Comparison of ENCODE assay signal across 21 mouse cellular contexts in the genomic region with DNA sequence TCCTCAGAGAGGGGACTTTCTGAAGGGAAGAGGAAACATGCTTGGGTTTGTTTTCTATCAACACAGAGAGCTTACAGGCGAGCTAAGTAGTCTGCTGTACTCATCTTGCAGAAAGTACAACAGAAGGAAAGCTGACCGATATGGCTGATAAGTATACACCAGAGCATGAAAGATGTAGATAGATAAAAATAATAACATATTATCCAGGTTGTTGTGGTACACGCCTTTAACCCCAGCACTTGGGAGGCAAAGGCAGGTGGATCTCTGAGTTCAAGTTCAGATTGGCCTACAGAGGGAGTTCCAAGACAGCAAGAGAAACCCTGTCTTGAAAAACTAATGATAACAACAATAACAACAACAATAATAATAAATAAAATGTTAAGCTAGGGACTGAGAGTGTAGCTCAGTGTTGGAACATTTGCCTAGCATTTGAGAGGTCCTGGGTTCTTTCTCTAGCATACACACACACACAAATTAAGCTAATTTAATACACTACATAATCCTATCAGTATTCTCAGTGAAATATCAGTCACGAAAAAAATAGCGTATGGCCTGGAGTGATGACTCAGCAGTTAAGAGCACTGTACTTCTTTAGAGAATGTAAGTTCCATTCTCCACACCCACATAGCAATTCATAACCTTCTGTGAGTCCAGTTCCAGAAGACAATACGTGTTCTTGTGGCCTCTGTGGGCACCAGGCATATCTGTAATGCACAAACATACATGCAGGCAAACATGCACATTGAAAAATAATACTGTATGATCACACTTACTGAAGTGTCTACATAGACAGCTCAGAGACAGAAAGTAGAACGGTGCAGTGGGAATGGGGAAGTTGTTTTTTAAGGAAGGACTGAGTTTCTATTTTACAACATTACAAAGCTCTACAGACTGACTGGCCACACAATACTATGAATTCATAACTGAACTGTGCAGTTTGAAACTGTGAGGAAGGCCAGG. TPM values are rescaled to one million over a fixed set of nuclear protein-coding genes. Genes with fewer than 3 reads are reported as not detected.
DNase-seq lines count a peak whose midpoint lies in the region; ATAC-seq and TF ChIP-seq lines count a peak whose summit lies in the region.
"Had no signal": no experiment of that assay in that cellular context is flagged by ENCODE, and none has a peak within 500 bp of the region (broad histone marks: within the 10 kb centered on the region; RNA-seq: fewer than 3 reads in every experiment).

No protein-coding gene starts in this region.

- H3K36me3 ChIP-seq in spleen, adult 2 months (ENCODE audit: control insufficient read depth, insufficient read depth, low read length), result peaks cover 5% of the 10 kb centered on the region
- H3K36me3 ChIP-seq in liver, embryonic 15.5 days (replicated peaks), result peaks cover 8% of the 10 kb centered on the region; the same call in 1 of the 2 replicates
- peaks cover 10% of the 10 kb centered on the region for H3K36me3 ChIP-seq in forebrain, embryonic 13.5 days (ENCODE audit: poor library complexity, severe bottlenecking)
- peaks cover 11% of the 10 kb centered on the region for H3K36me3 ChIP-seq in forebrain, embryonic 10.5 days (replicated peaks)

- no peak for TF ChIP-seq POLR2A in spleen, adult 2 months (IDR thresholded peaks at IDR 0.05; ENCODE audit: low read depth, low read length)
- no peak for TF ChIP-seq POLR2A in bone marrow, adult 2 months (IDR thresholded peaks at IDR 0.05; ENCODE audit: borderline replicate concordance, control insufficient read depth, low read depth, low read length)

- H3K27ac ChIP-seq in spleen, adult 2 months (ENCODE audit: insufficient read depth, low read length), result peak overlapping the region; percentile 60
- H3K27ac ChIP-seq in bone marrow, adult 2 months (ENCODE audit: control insufficient read depth, insufficient read depth, low read depth, low read length, poor library complexity), result peak overlapping the region; percentile 16; the same call in 1 of the 2 replicates
- H3K27ac ChIP-seq in liver, embryonic 15.5 days (replicated peaks), result peak overlapping the region; percentile 79
- no peak overlapping the region for H3K27ac ChIP-seq in forebrain, embryonic 13.5 days
- no peak overlapping the region for H3K27ac ChIP-seq in forebrain, embryonic 10.5 days
- H3K27ac ChIP-seq: intestine, embryonic 15.5 days; lung, embryonic 15.5 days had no signal

- no peaks in the 10 kb centered on the region for H3K27me3 ChIP-seq in spleen, adult 2 months (ENCODE audit: control insufficient read depth, insufficient read depth, low read length)
- H3K27me3 ChIP-seq in liver, embryonic 15.5 days, result no peaks in the 10 kb centered on the region
- H3K27me3 ChIP-seq in forebrain, embryonic 13.5 days, result no peaks in the 10 kb centered on the region
- peaks cover 7% of the 10 kb centered on the region; the same call in 1 of the 2 replicates for H3K27me3 ChIP-seq in forebrain, embryonic 10.5 days (ENCODE audit: poor library complexity, severe bottlenecking)
- H3K27me3 ChIP-seq: intestine, embryonic 15.5 days; lung, embryonic 15.5 days; neural tube, embryonic 13.5 days had no signal

- H3K4me3 ChIP-seq in spleen, adult 2 months (ENCODE audit: extremely low read depth, insufficient read depth, insufficient read length), result no peak overlapping the region
- H3K4me3 ChIP-seq in bone marrow, adult 2 months (replicated peaks; ENCODE audit: control insufficient read depth, low read depth, low read length), result no peak overlapping the region
- H3K4me3 ChIP-seq in liver, embryonic 15.5 days (replicated peaks), result no peak overlapping the region
- no peak overlapping the region for H3K4me3 ChIP-seq in forebrain, embryonic 13.5 days
- H3K4me3 ChIP-seq in forebrain, embryonic 10.5 days, result no peak overlapping the region
- H3K4me3 ChIP-seq: heart, embryonic 10.5 days; limb, embryonic 10.5 days; neural tube, embryonic 13.5 days had no signal

- no peak overlapping the region; the same call in 1 of the 2 replicates for H3K9ac ChIP-seq in liver, embryonic 15.5 days
- no peak overlapping the region for H3K9ac ChIP-seq in forebrain, embryonic 13.5 days
- H3K9ac ChIP-seq: intestine, embryonic 15.5 days; lung, embryonic 15.5 days; neural tube, embryonic 13.5 days had no signal

- peak overlapping the region; percentile 31 for H3K4me2 ChIP-seq in liver, embryonic 15.5 days
- H3K4me2 ChIP-seq in forebrain, embryonic 13.5 days, result no peak overlapping the region

- no peak for TF ChIP-seq CTCF in spleen, adult 2 months (IDR thresholded peaks at IDR 0.05; ENCODE audit: extremely low read depth, insufficient read depth, insufficient read length, insufficient replicate concordance)
- no peak for TF ChIP-seq CTCF in bone marrow, adult 2 months (IDR thresholded peaks at IDR 0.05; ENCODE audit: control insufficient read depth, insufficient read depth, low read length)

- peak in 1 of 2 experiments; percentile 3 for DNase-seq in spleen, adult 2 months (ENCODE audit: low read depth in 1 of 2, low spot score in 2 of 2)
- no peak for DNase-seq in spleen, adult 12 weeks (ENCODE audit: low spot score)
- DNase-seq in forebrain, embryonic 10.5 days (ENCODE audit: extremely low spot score, low spot score), result no peak
- DNase-seq in kidney, adult 9 months, result no peak
- DNase-seq: cerebellum, adult 18-20 months; heart, postnatal 36 days; kidney, postnatal 36 days; layer of hippocampus, postnatal 36 days; midbrain, embryonic 14.5 days; thymus, adult 18-20 months had no signal

- H3K4me1 ChIP-seq in spleen, adult 2 months (ENCODE audit: control insufficient read depth, insufficient read depth, insufficient read length), result peaks cover 35% of the 10 kb centered on the region
- H3K4me1 ChIP-seq in bone marrow, adult 2 months (ENCODE audit: control insufficient read depth, insufficient read depth, low read length), result peaks cover 12% of the 10 kb centered on the region
- H3K4me1 ChIP-seq in liver, embryonic 15.5 days (replicated peaks), result peaks cover 75% of the 10 kb centered on the region
- peaks cover 28% of the 10 kb centered on the region for H3K4me1 ChIP-seq in forebrain, embryonic 13.5 days
- H3K4me1 ChIP-seq in forebrain, embryonic 10.5 days, result peaks cover 38% of the 10 kb centered on the region

- no peak for ATAC-seq in liver, embryonic 15.5 days (ENCODE audit: insufficient read depth)
- no peak for ATAC-seq in forebrain, embryonic 13.5 days
- ATAC-seq: activated CD4-positive, CD25-positive, alpha-beta regulatory T cell, adult 4 months; forebrain, embryonic 14.5 days; intestine, embryonic 15.5 days had no signal

- 31% methylated on average over 7 of the region's 7 CpGs for WGBS in spleen, adult 2 months
- WGBS in bone marrow, adult 2 months, result 23% methylated on average over 7 of the region's 7 CpGs
- 25% methylated on average over 7 of the region's 7 CpGs for WGBS in liver, embryonic 15.5 days (ENCODE audit: insufficient replicate concordance)
- 85% methylated on average over 7 of the region's 7 CpGs for WGBS in forebrain, embryonic 13.5 days
- WGBS in forebrain, embryonic 10.5 days, result 89% methylated on average over 7 of the region's 7 CpGs

- no peaks in the 10 kb centered on the region for H3K9me3 ChIP-seq in liver, embryonic 15.5 days (replicated peaks)
- no peaks in the 10 kb centered on the region for H3K9me3 ChIP-seq in forebrain, embryonic 13.5 days (replicated peaks)
- no peaks in the 10 kb centered on the region for H3K9me3 ChIP-seq in forebrain, embryonic 10.5 days
- H3K9me3 ChIP-seq: heart, embryonic 10.5 days; intestine, embryonic 15.5 days; limb, embryonic 10.5 days; lung, embryonic 15.5 days; neural tube, embryonic 13.5 days had no signal

RNA-seq across cellular contexts. Expression of a gene that starts 3.0 kb away (rescaled TPM):
- polyA plus RNA-seq in spleen, adult 2 months (2012; rRNA removed), result 85.3 and 99.6 TPM in 2 replicates
- polyA plus RNA-seq in bone marrow, adult 2 months (2011; ENCODE audit: insufficient read depth, insufficient read length, low replicate concordance, missing spikeins), result 22.0 and 53.5 TPM in 2 replicates
- 35.8 and 38.3 TPM in 2 replicates for polyA plus RNA-seq in liver, embryonic 15.5 days (2015; fragmentation: Nextera tagmentation; extraction: Ambion mirVana)
- polyA plus RNA-seq in forebrain, embryonic 13.5 days (2015; fragmentation: Nextera tagmentation; extraction: Ambion mirVana), result 73.7 and 75.9 TPM in 2 replicates
- polyA plus RNA-seq in forebrain, embryonic 10.5 days (2016; fragmentation: Nextera tagmentation; extraction: Ambion mirVana), result 55.2 and 56.5 TPM in 2 replicates

RNA-seq across cellular contexts. Expression of a gene that starts 16.9 kb away (rescaled TPM):
- 0.09 and 0.11 TPM in 2 replicates for polyA plus RNA-seq in spleen, adult 2 months (2012; rRNA removed)
- polyA plus RNA-seq in bone marrow, adult 2 months (2011; ENCODE audit: insufficient read depth, insufficient read length, low replicate concordance, missing spikeins), result not detected in 2 replicates
- not detected in 2 replicates for polyA plus RNA-seq in liver, embryonic 15.5 days (2015; fragmentation: Nextera tagmentation; extraction: Ambion mirVana)
- 0.04 TPM in 1 of 2 replicates, not detected in the other for polyA plus RNA-seq in forebrain, embryonic 13.5 days (2015; fragmentation: Nextera tagmentation; extraction: Ambion mirVana)
- polyA plus RNA-seq in forebrain, embryonic 10.5 days (2016; fragmentation: Nextera tagmentation; extraction: Ambion mirVana), result not detected in 2 replicates
- polyA plus RNA-seq: activated CD4-positive, CD25-positive, alpha-beta regulatory T cell, adult 4 months; forebrain, embryonic 14.5 days; heart, embryonic 10.5 days; intestine, embryonic 15.5 days; limb, embryonic 10.5 days; lung, embryonic 15.5 days; midbrain, embryonic 14.5 days; neural tube, embryonic 13.5 days had no signal

RNA-seq across cellular contexts. Expression of a gene that starts 21.1 kb away (rescaled TPM):
- polyA plus RNA-seq in spleen, adult 2 months (2012; rRNA removed), result 1.9 and 2.2 TPM in 2 replicates
- 0.29 and 0.60 TPM in 2 replicates for polyA plus RNA-seq in bone marrow, adult 2 months (2011; ENCODE audit: insufficient read depth, insufficient read length, low replicate concordance, missing spikeins)
- 0.13 TPM in 2 replicates for polyA plus RNA-seq in liver, embryonic 15.5 days (2015; fragmentation: Nextera tagmentation; extraction: Ambion mirVana)
- 0.09 and 0.13 TPM in 2 replicates for polyA plus RNA-seq in forebrain, embryonic 13.5 days (2015; fragmentation: Nextera tagmentation; extraction: Ambion mirVana)
- not detected in 2 replicates for polyA plus RNA-seq in forebrain, embryonic 10.5 days (2016; fragmentation: Nextera tagmentation; extraction: Ambion mirVana)
- polyA plus RNA-seq: embryonic facial prominence, embryonic 14.5 days; heart, embryonic 10.5 days had no signal

RNA-seq across cellular contexts. Expression of a gene that starts 22.9 kb away (rescaled TPM):
- polyA plus RNA-seq in spleen, adult 2 months (2012; rRNA removed), result 358 and 415 TPM in 2 replicates
- polyA plus RNA-seq in bone marrow, adult 2 months (2011; ENCODE audit: insufficient read depth, insufficient read length, low replicate concordance, missing spikeins), result 72.3 and 159 TPM in 2 replicates
- 6.0 and 7.9 TPM in 2 replicates for polyA plus RNA-seq in liver, embryonic 15.5 days (2015; fragmentation: Nextera tagmentation; extraction: Ambion mirVana)
- 21.1 and 32.0 TPM in 2 replicates for polyA plus RNA-seq in forebrain, embryonic 13.5 days (2015; fragmentation: Nextera tagmentation; extraction: Ambion mirVana)
- 12.1 and 15.8 TPM in 2 replicates for polyA plus RNA-seq in forebrain, embryonic 10.5 days (2016; fragmentation: Nextera tagmentation; extraction: Ambion mirVana)

RNA-seq across cellular contexts. Expression of a gene that starts 25.7 kb away (rescaled TPM):
- 247 and 334 TPM in 2 replicates for polyA plus RNA-seq in spleen, adult 2 months (2012; rRNA removed)
- polyA plus RNA-seq in bone marrow, adult 2 months (2011; ENCODE audit: insufficient read depth, insufficient read length, low replicate concordance, missing spikeins), result 93.3 and 143 TPM in 2 replicates
- polyA plus RNA-seq in liver, embryonic 15.5 days (2015; fragmentation: Nextera tagmentation; extraction: Ambion mirVana), result 115 and 127 TPM in 2 replicates
- 77.4 and 80.3 TPM in 2 replicates for polyA plus RNA-seq in forebrain, embryonic 13.5 days (2015; fragmentation: Nextera tagmentation; extraction: Ambion mirVana)
- 85.8 and 86.6 TPM in 2 replicates for polyA plus RNA-seq in forebrain, embryonic 10.5 days (2016; fragmentation: Nextera tagmentation; extraction: Ambion mirVana)

Comparison
In these comparisons a context has a peak if more than half of its experiments do, and no peak if none do; other contexts are left out.
1. H3K27ac ChIP-seq: peak in spleen, adult 2 months (single experiment), bone marrow, adult 2 months (single experiment) and liver, embryonic 15.5 days (single experiment); none in forebrain, embryonic 13.5 days (single experiment) and forebrain, embryonic 10.5 days (single experiment).